Mouse (Mus musculus): ENCODE data around the gene Mmp15. TPM values are rescaled to one million over a fixed set of nuclear protein-coding genes. Genes with fewer than 3 reads are reported as not detected.
A peak's percentile ranks its signal among the peaks of the same experiment; 100 is the strongest.

The Mmp15 gene
- polyA plus RNA-seq, 1 experiment from 2014 or later, result 10.3 TPM

- Histone ChIP-seq H3K9me3 (replicated peaks; ENCODE audit: control insufficient read depth, low read length) (no peaks in the 10 kb centered on the region), H3K4me3 (ENCODE audit: low read depth, low read length) (peak overlapping the region; percentile 68), H3K4me2 (ENCODE audit: low read length) (peak overlapping the region; percentile 69), H3K9ac (ENCODE audit: low read length) (peak overlapping the region; percentile 93), H3K27me3 (replicated peaks; ENCODE audit: control insufficient read depth, insufficient read depth, low read length) (no peaks in the 10 kb centered on the region), H3K27ac (ENCODE audit: low read depth, low read length) (peak overlapping the region; percentile 94), H3K36me3 (ENCODE audit: control insufficient read depth, insufficient read depth, low read length) (peaks cover 23% of the 10 kb centered on the region), H3K4me1 (ENCODE audit: control insufficient read depth, insufficient read depth, low read length) (peaks cover 10% of the 10 kb centered on the region)
- ATAC-seq (peak; percentile 16; the same call in 1 of the 2 replicates), DNase-seq (ENCODE audit: low spot score) (no peak)
- 26% methylated on average over 21 of the region's 21 CpGs for whole genome bisulfite sequencing
Observed at GRCm38 (mm10) chr8:95332437-95333199, 19.4 kb upstream of the Mmp15 start.

GRCm38 (mm10) chr8:95335706-95336105 is 16.4 kb upstream of the Mmp15 start:
- peaks cover 23% of the 10 kb centered on the region for H3K36me3 ChIP-seq (ENCODE audit: control insufficient read depth, insufficient read depth, low read length)
- no peaks in the 10 kb centered on the region for H3K27me3 ChIP-seq (replicated peaks; ENCODE audit: control insufficient read depth, insufficient read depth, low read length)
- peaks cover under 1% of the 10 kb centered on the region for H3K4me1 ChIP-seq (ENCODE audit: control insufficient read depth, insufficient read depth, low read length)
- no peak overlapping the region for H3K9ac ChIP-seq (ENCODE audit: low read length)
- WGBS, result 94% methylated on average over 1 of the region's 1 CpGs
- H3K9me3 ChIP-seq (replicated peaks; ENCODE audit: control insufficient read depth, low read length), result no peaks in the 10 kb centered on the region
- H3K27ac ChIP-seq (ENCODE audit: low read depth, low read length), result no peak overlapping the region
- ATAC-seq (no peak), DNase-seq (ENCODE audit: low spot score) (no peak)
- no peak overlapping the region for H3K4me3 ChIP-seq (ENCODE audit: low read depth, low read length)
- no peak overlapping the region for H3K4me2 ChIP-seq (ENCODE audit: low read length)

- Histone ChIP-seq H3K4me1 (ENCODE audit: control insufficient read depth, insufficient read depth, low read length) (no peaks in the 10 kb centered on the region), H3K4me2 (ENCODE audit: low read length) (no peak overlapping the region), H3K9me3 (replicated peaks; ENCODE audit: control insufficient read depth, low read length) (no peaks in the 10 kb centered on the region), H3K27me3 (replicated peaks; ENCODE audit: control insufficient read depth, insufficient read depth, low read length) (no peaks in the 10 kb centered on the region), H3K27ac (ENCODE audit: low read depth, low read length) (no peak overlapping the region), H3K36me3 (ENCODE audit: control insufficient read depth, insufficient read depth, low read length) (peaks cover 29% of the 10 kb centered on the region), H3K9ac (ENCODE audit: low read length) (no peak overlapping the region), H3K4me3 (ENCODE audit: low read depth, low read length) (no peak overlapping the region)
- DNase-seq (ENCODE audit: low spot score) (no peak), ATAC-seq (no peak)
Observed at GRCm38 (mm10) chr8:95336363-95336762, 15.7 kb upstream of the Mmp15 start.

- no peak overlapping the region for H3K27ac ChIP-seq (ENCODE audit: low read depth, low read length)
- H3K9ac ChIP-seq (ENCODE audit: low read length), result no peak overlapping the region
- ATAC-seq, result no peak
- no peaks in the 10 kb centered on the region for H3K4me1 ChIP-seq (ENCODE audit: control insufficient read depth, insufficient read depth, low read length)
- DNase-seq (ENCODE audit: low spot score), result no peak
- H3K9me3 ChIP-seq (replicated peaks; ENCODE audit: control insufficient read depth, low read length), result no peaks in the 10 kb centered on the region
- H3K36me3 ChIP-seq (ENCODE audit: control insufficient read depth, insufficient read depth, low read length), result peaks cover 67% of the 10 kb centered on the region
- 45% methylated on average over 5 of the region's 5 CpGs for WGBS
- no peak overlapping the region for H3K4me3 ChIP-seq (ENCODE audit: low read depth, low read length)
- H3K4me2 ChIP-seq (ENCODE audit: low read length), result no peak overlapping the region
- H3K27me3 ChIP-seq (replicated peaks; ENCODE audit: control insufficient read depth, insufficient read depth, low read length), result no peaks in the 10 kb centered on the region
Observed at GRCm38 (mm10) chr8:95341721-95342120, 10.3 kb upstream of the Mmp15 start.

DNA sequence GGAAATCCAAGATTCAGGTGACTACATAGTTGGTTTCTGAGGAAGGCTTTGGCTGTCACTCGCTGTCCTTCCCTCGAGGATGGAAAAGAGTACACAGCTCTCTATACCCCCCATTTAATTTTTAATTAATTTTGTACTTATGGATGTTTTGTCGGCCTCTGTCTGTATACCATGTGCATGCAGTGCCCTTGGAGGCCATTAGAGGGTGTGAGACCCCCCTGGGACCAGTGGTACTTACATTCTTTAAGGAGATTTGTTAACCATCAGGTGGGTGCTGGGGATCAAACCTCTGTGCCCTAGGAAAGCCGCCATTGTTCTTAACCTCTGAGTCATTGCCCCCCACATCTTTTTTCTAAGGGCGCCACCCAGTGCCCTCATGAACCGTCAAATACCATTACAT is 7.4 kb upstream of the Mmp15 start:
- Histone ChIP-seq H3K27ac (ENCODE audit: low read depth, low read length) (no peak overlapping the region), H3K9me3 (replicated peaks; ENCODE audit: control insufficient read depth, low read length) (no peaks in the 10 kb centered on the region), H3K4me3 (ENCODE audit: low read depth, low read length) (no peak overlapping the region), H3K9ac (ENCODE audit: low read length) (no peak overlapping the region), H3K27me3 (replicated peaks; ENCODE audit: control insufficient read depth, insufficient read depth, low read length) (no peaks in the 10 kb centered on the region), H3K36me3 (ENCODE audit: control insufficient read depth, insufficient read depth, low read length) (peaks cover 48% of the 10 kb centered on the region), H3K4me1 (ENCODE audit: control insufficient read depth, insufficient read depth, low read length) (peaks cover 6% of the 10 kb centered on the region), H3K4me2 (ENCODE audit: low read length) (no peak overlapping the region)
- ATAC-seq, result no peak
- WGBS, result 79% methylated on average over 6 of the region's 6 CpGs
- DNase-seq (ENCODE audit: low spot score), result no peak

DNA sequence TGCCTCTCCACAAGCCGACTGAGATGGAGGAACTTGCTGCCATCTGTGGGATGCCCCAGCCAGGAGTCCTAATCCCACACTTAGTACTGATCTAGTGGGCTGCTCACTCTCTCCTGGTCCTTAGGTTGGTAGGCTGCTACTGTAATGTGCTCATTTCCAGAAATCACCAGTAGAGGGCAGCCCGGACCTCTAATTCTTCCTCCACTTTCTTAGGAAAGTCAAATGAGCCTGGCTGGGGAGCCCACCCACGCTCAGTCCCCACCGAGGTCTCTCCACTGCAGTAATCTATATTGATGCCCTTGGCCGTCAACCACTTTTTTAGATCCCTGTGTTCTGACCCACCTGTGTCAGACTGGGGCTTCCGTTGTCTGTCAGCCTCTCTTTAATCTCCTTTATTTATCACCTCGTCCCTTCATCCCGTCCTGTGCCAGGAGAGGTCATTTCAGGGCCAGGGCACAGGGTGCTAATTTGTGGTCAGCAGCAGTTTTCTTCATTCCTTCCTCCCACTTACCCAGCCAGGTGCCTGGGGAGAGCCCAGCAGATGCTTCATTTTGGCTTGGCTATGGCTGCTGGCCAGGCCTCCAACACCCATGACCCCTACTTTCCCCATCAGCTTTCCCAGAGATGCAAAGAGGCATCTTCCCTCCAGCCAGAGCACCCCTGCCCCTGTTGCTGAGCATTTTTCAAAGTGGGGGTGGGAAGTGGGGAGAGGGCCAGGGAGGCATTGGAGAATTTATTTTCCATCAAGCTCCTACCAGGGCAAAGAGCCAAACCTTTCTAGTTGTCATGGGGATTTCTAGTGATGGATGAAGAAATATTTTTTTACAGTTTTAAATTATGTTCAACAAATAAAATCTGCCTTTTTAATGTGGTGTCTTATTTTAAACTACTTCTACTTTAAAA is 5.2 kb upstream of the Mmp15 start:
- ATAC-seq (peak; percentile 64), DNase-seq (ENCODE audit: low spot score) (peak; percentile 88)
- Histone ChIP-seq H3K27ac (ENCODE audit: low read depth, low read length) (no peak overlapping the region), H3K27me3 (replicated peaks; ENCODE audit: control insufficient read depth, insufficient read depth, low read length) (no peaks in the 10 kb centered on the region), H3K4me1 (ENCODE audit: control insufficient read depth, insufficient read depth, low read length) (peaks cover 14% of the 10 kb centered on the region), H3K4me3 (ENCODE audit: low read depth, low read length) (no peak overlapping the region), H3K4me2 (ENCODE audit: low read length) (no peak overlapping the region), H3K36me3 (ENCODE audit: control insufficient read depth, insufficient read depth, low read length) (peaks cover 32% of the 10 kb centered on the region), H3K9ac (ENCODE audit: low read length) (no peak overlapping the region), H3K9me3 (replicated peaks; ENCODE audit: control insufficient read depth, low read length) (no peaks in the 10 kb centered on the region)
- WGBS, result 41% methylated on average over 8 of the region's 8 CpGs

DNA sequence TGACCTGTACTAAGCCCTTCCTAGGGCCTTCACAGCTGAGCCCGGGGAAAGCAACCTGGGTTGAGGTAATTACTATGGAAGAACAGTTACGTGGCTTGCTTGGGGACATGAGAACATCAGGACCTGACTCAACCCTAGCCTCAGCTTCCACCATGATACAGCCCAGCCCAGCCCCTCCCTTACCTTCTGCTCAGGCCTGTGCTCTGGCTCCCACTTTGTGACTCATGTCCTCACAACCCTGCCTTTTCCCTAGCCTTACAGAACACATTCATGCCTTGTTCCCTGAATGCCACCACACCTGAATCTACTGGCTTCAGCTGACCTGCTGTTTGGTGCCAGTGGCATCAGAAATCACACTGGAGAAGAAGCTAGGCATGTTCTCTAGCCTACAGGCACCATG is 3.7 kb upstream of the Mmp15 start:
- DNase-seq (ENCODE audit: low spot score), result no peak
- H3K9me3 ChIP-seq (replicated peaks; ENCODE audit: control insufficient read depth, low read length), result no peaks in the 10 kb centered on the region
- no peak overlapping the region for H3K4me2 ChIP-seq (ENCODE audit: low read length)
- H3K4me3 ChIP-seq (ENCODE audit: low read depth, low read length), result no peak overlapping the region
- no peak overlapping the region for H3K27ac ChIP-seq (ENCODE audit: low read depth, low read length)
- H3K36me3 ChIP-seq (ENCODE audit: control insufficient read depth, insufficient read depth, low read length), result peaks cover 21% of the 10 kb centered on the region
- H3K9ac ChIP-seq (ENCODE audit: low read length), result no peak overlapping the region
- ATAC-seq, result no peak
- WGBS, result 90% methylated on average over 2 of the region's 2 CpGs
- peaks cover 16% of the 10 kb centered on the region for H3K4me1 ChIP-seq (ENCODE audit: control insufficient read depth, insufficient read depth, low read length)
- no peaks in the 10 kb centered on the region for H3K27me3 ChIP-seq (replicated peaks; ENCODE audit: control insufficient read depth, insufficient read depth, low read length)

DNA sequence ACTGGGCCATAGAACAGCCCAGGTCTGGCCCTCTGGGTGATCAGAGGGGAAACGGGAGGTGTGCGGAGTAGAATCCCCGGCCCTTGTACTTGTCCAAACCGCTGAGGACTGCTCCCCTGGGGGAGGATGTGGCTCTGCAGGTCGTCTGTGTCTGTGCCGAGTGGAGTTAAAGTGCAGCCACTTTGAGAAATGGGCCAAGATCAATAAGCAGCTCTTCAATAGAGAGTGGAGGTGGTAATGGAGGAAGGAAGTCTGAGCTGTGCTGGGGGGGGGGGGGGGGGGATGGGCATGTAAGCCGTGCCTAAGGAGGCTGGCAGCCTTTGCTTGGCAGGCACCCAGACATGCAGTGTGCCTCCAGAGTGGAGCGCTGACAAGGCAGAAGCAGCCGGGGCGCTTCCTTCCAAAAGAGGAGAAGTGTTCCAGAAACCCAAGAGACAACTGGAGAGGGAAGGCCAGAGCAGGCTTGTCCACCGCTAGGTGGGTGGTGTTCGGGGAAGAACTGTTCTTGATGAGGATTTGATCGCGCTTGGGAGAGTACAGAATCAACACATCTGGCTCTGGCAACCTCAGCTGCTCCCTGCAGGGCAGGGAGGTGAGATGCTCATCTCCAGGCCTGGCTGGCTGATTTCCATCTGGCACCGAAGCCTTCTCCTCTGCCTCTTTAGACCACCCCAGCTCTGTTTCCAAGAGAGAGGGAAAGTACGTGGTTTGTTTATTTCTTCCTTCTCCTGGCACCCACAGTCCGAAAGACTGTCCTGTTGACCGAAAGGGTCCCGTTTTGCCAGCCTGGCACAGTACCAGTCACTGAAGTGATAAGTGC is 3.0 kb upstream of the Mmp15 start:
- H3K9ac ChIP-seq (ENCODE audit: low read length), result no peak overlapping the region
- DNase-seq (ENCODE audit: low spot score) (peak; percentile 90), ATAC-seq (peak; percentile 29; the same call in 1 of the 2 replicates)
- H3K4me3 ChIP-seq (ENCODE audit: low read depth, low read length), result no peak overlapping the region
- H3K9me3 ChIP-seq (replicated peaks; ENCODE audit: control insufficient read depth, low read length), result no peaks in the 10 kb centered on the region
- 39% methylated on average over 19 of the region's 19 CpGs for WGBS
- H3K27ac ChIP-seq (ENCODE audit: low read depth, low read length), result no peak overlapping the region
- H3K4me1 ChIP-seq (ENCODE audit: control insufficient read depth, insufficient read depth, low read length), result peaks cover 22% of the 10 kb centered on the region
- H3K4me2 ChIP-seq (ENCODE audit: low read length), result peak overlapping the region; percentile 14; the same call in 1 of the 2 replicates
- no peaks in the 10 kb centered on the region for H3K27me3 ChIP-seq (replicated peaks; ENCODE audit: control insufficient read depth, insufficient read depth, low read length)
- peaks cover 14% of the 10 kb centered on the region for H3K36me3 ChIP-seq (ENCODE audit: control insufficient read depth, insufficient read depth, low read length)
